Mouse (Mus musculus) liver, adult 2 months (tissue): ENCODE measurements at regions not wholly inside any gene's neighbourhood (a gene's known extent, or its start where the extent isn't known, plus 50 kb on each side); places are given as distances from the start of the nearest gene placed in this dataset.

Source experiments
- CTCF ChIP-seq: fragments of 200-500 bp; IDR thresholded peaks from 2 replicates; pipeline ENCODE4 v1.5.1; 2011; ENCODE audit warnings: low read depth, low read length, control low read depth
- POLR2A ChIP-seq: fragments of 200-500 bp; IDR thresholded peaks from 2 replicates; pipeline ENCODE4 v1.6.1; 2011; ENCODE audit warnings: low read length, control low read depth; ENCODE audit not compliant: insufficient read depth; ENCODE audit errors: extremely low read depth

- no peak for TF ChIP-seq CTCF
- no peak for TF ChIP-seq POLR2A
These were observed 712.2 kb downstream of the Slc4a3 start for GRCm38 (mm10) chr1:76258217-76258616.
